Mouse (Mus musculus) thymus, adult 2 months (tissue): ENCODE data around the gene Fbxl16.

ENCODE experiments used
- CTCF ChIP-seq: fragments of 200-500 bp; IDR thresholded peaks from 2 replicates; pipeline ENCODE4 v1.5.1; 2012; ENCODE audit warnings: mild to moderate bottlenecking, control low read depth, low read length, moderate library complexity, borderline replicate concordance; ENCODE audit not compliant: control insufficient read depth, poor library complexity, insufficient read depth; ENCODE audit errors: extremely low read depth
- POLR2A ChIP-seq: fragments of 200-500 bp; IDR thresholded peaks from 2 replicates; pipeline ENCODE4 v1.6.1; 2012; ENCODE audit warnings: mild to moderate bottlenecking, low read length, control low read depth, moderate library complexity; ENCODE audit not compliant: control insufficient read depth, poor library complexity, insufficient read depth; ENCODE audit errors: extremely low read depth

- TF ChIP-seq POLR2A (no peak), CTCF (no peak)
Measured at GRCm38 (mm10) chr17:25810890-25811289, 2.0 kb downstream of the Fbxl16 start.
